Mouse (Mus musculus) kidney, postnatal 10 days (tissue): ENCODE measurements at regions not wholly inside any gene's neighbourhood (a gene's known extent, or its start where the extent isn't known, plus 50 kb on each side); places are given as distances from the start of the nearest gene placed in this dataset.
"Not testable (repeated sequence)": the region's sequence is repeated elsewhere in the genome, so short reads cannot be mapped to it uniquely, and the experiment has no call there.

ENCODE experiments used
- DNase-seq: peaks from one replicate; pipeline ENCODE4 v3.0.0; 2021; ENCODE audit warnings: mixed read lengths

DNA sequence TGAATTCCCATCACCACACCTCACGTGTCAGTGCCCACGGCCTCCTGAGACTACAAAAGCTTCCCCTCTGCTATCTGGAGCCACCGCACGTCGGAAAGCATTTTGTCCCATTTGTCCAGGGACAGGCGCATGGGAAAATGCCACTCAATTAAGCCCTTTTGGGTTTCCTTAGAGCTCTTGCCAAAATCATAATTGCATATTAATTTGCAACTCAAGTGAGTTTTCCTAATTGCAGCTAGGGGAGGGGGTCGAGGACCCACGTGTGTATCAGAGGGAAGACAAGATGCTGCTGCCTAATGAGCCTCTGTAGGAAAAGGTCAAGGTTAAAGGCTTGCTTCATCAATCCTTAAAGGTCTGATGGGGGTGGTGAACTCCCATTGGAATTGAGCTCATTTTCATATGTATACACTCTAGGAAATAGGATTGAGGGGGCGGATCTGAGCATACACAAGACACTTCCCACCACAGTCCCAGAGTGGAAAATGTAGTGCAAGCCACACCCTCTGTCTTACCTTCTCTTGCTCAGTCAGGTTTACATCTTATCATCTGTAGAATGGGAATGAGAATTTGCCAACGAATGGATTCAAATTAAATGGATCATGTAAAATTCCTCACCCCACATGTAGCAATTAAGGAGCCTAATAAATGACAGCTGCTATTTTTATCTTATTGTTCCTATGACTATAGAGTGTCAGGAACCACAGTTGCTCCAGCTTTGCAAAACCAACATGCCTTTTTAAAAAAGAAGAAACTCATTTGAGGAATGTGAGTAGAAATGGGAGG is 179.6 kb upstream of the Tenm4 start:
- DNase-seq: no peak

GRCm38 (mm10) chr7:95992033-95992516 is 179.0 kb upstream of the Tenm4 start:
- no peak for DNase-seq

GRCm38 (mm10) chr7:95992521-95992920 is 178.5 kb upstream of the Tenm4 start:
- no peak for DNase-seq

GRCm38 (mm10) chr7:95997190-95997589 is 173.9 kb upstream of the Tenm4 start:
- no peak for DNase-seq

DNA sequence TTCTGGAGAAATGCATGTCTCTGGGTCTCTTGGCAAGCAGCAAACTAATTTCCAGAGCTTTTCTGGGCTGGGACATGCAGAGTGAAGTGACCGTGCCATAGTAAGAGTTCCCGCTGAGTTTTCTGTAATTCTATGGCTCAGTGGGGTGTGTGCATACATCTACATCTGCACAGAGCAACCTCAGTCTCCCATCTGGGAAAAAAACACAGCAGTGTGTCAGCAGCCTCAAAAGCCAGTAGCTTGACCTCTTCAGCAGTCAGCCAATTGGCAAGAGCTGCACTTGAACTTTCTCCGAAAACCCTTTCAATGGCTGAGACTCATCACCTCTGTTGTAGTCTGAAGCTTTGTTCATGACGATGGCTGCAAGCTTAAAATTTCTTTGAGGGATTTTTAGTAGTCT is 171.9 kb upstream of the Tenm4 start:
- no peak for DNase-seq

DNA sequence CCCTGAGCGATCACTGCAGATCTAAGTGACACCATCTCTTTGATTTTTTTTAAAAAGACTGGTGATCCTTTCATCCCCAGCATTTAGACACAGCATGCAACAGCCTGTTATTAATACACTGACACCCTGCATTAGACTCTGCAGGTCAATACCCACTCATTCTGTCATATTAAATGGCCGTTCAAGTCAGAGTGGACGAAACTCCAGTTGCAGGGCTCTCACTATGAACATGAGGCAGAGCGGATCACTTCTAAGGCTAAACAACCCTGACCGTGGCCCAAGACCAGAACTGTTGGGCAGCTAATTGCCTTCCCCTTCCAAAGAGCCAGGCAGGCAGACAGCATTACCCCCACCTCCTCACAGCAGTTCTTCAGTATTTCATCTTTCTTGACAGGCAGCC is 168.6 kb upstream of the Tenm4 start:
- no peak for DNase-seq

- no peak for DNase-seq
These were observed 164.7 kb upstream of the Tenm4 start for GRCm38 (mm10) chr7:96006299-96006698.

DNA sequence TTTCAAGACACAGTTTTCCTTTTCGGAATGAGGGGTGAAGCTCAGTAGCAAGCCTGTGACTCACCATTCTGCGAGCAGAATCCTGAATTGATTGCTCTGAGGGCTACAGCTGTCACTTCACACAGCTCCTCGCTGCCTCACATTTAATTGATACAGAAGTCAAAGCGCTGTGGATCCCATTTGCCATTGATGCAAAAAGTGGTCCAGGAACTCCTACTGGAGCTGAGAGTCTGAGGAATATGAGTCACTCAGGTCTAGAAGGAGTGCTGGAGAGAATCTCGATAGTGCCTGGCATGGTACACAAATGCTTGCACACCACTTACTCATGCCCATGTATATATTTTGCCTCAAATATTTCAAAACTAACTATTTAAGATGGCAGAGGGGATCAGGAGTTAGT is 158.0 kb upstream of the Tenm4 start:
- no peak for DNase-seq

DNA sequence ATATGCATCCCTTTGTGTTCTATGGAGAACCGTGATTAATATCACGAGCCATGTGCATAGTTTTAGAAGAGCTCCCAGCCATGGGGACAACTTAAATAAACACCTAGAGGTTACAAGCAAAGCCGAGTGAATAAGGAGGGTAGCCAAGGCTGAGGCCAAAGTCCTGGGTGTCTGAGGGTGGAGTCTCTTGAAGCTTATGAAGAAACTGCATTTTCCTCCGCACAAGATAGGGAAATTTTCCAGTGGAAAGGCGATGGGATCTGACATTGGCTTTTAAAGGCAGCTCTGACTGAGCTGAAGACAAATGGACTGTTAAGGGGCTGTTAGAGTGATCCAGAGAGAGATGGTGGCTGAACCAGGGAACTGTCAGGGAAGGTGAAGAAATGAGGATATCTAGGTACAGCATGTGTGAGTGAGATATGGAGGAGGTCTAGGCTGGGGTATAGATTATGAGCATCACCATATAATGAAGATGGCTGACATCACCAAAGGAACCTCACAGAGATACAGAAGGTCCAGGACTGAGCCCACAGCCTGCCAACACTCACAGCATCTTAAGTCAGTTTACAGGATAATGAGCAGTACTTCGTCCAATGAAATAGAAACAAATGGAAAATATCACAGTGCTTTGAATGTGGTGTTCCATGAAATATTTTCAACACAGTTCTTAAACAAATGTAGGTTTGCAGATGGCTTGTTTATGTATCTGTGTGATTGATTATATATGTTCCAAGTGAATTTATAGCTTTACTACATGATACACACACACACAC is 153.7 kb upstream of the Tenm4 start:
- no peak for DNase-seq

DNA sequence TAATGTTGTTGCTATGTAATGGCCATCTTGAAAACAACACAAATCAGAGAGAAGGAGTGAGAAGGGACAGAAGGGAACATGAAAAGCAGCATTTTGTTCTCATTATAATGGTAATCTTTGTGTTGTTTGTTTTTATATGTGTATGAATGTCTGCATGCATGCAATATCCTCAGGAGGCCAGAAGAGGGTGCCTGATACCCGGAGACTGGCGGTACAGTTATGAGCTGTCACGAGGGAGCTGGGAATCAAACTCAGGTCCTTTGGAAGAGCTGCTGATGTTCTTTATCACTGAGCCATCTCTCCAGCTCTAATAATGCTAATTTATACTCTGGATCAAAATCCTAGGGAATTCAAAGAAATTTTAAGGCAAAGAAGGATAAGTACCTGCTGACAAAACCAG is 147.0 kb upstream of the Tenm4 start:
- DNase-seq: no peak

DNA sequence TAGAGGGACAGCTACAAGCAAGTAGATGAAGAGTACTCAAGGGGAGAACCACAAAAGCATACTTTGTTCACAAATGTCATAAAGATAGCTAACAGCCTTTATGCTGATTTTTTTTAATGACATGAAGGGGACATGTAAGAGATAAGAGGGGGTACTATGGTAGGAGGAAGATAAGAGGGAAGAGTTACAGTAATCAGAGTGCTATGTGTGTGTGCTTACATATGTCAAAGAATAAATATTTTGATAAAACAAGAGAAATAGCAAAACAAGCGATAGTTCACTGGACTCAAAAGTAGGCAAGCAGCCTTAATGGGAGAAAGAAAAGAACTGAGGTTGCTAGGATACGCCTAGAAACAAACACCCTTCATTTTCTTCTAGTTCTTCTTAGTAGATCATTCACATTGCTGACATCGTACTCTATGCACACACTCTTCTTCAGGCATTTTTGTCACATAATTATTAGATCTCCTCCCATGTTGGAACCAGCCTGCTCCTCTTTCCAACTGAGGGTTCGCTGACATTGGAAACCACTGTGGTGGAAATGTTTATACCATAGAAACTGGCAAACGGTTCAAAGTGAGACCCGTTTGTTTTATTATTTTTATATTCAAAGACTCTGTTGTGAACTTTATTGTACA is 144.1 kb upstream of the Tenm4 start:
- DNase-seq: no peak

GRCm38 (mm10) chr7:96033636-96034035 is 137.4 kb upstream of the Tenm4 start:
- no peak for DNase-seq

- DNase-seq: peak; percentile 31
These were observed 135.6 kb upstream of the Tenm4 start for GRCm38 (mm10) chr7:96035456-96035855.

- DNase-seq: no peak
These were observed 131.4 kb upstream of the Tenm4 start for GRCm38 (mm10) chr7:96039628-96040027.

- no peak for DNase-seq
These were observed 129.2 kb upstream of the Tenm4 start for GRCm38 (mm10) chr7:96041806-96042205.

DNA sequence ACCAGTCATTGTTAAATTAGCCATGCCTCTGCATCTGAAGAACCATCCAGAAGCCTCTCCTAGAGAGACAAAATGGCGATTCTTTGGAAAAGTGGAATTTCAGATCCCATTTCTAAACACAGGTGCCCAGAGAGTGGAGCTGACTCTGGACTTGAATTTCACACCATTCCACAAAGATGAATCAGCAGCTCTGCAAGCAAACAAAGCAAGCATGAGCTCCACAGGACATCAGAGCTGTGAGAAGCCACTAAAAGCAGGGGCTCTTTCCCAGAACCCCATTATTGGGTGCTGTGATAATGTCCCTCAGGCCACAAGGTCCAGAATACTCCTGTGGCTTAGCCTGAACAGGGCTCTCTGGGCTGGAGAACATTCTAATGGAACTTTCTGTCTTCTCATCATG is 119.4 kb upstream of the Tenm4 start:
- no peak for DNase-seq

DNA sequence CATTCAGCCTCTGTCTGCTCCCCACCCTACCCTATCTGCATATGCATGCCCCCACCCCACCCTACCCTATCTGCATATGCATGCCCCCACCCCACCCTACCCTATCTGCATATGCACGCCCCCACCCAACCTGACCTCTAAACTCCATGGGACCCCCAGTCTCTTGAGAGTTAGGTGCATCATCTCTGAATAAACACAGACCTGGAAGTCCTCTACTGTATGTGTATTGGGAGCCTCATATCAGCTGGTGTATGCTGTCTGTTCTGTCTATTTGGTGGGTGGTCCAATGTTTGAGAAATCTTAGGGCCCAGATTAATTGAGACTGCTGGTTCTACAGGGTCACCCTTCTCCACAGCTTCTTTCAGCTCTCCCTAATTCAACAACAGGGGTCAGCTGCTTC is 109.4 kb upstream of the Tenm4 start:
- DNase-seq: not testable (repeated sequence)

DNA sequence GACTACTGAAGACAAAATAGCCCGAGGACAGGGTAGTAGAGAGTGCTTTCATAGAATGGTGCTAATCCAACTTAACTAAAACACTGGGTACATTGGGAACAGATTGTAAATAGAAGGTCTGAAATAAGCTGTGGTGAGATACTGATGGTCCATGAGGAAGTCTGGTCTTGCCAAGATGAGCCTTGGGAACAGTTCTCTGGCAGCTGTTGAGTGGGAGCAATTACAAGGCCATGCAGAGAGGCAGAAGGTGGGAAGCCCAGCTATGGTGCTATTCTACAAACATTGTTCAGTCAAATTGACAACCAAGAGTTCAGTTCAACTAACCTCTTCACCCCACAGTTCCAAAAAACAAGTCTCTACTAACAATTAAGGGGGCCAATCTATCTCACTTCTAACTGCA is 92.5 kb upstream of the Tenm4 start:
- no peak for DNase-seq

GRCm38 (mm10) chr7:96081676-96082075 is 89.4 kb upstream of the Tenm4 start:
- no peak for DNase-seq

GRCm38 (mm10) chr7:96095185-96095584 is 75.9 kb upstream of the Tenm4 start:
- DNase-seq: no peak

DNA sequence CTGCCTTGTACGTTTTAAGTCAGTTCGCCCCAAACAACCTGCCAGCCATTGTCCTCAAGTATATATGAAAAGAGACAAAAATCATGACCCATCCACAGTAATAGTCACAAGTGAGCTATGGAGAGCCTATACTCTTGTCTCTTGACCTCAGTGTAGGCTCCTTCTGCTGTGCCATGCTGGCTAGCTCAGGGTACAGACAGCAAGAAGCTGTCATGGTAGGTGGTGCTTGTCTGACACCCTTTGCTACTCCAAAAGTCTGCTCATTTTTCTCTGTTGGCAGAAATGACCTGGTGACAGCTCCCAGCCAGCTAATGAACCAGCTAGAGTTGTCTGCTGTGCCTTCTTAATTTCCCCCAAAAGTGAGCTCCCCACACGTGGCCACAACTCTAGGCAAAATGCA is 75.3 kb upstream of the Tenm4 start:
- no peak for DNase-seq

GRCm38 (mm10) chr7:96098686-96099376 is 72.2 kb upstream of the Tenm4 start:
- DNase-seq: no peak

GRCm38 (mm10) chr7:96102727-96103126 is 68.3 kb upstream of the Tenm4 start:
- no peak for DNase-seq
